Mouse (Mus musculus) cerebellum, adult 2 months (tissue): ENCODE data around the gene Kctd21. TPM values are rescaled to one million over a fixed set of nuclear protein-coding genes. Genes with fewer than 3 reads are reported as not detected.

Experiments
- DNase-seq, 2 experiments: peaks; one replicate each; pipeline ENCODE4 v3.0.0; 2021
- H3K27ac ChIP-seq: fragments of 200-500 bp; 2 replicates; pipeline ENCODE4 v1.5.1; 2012; ENCODE audit warnings: low read length, control low read depth, inconsistent platforms; ENCODE audit not compliant: insufficient read depth
- H3K27me3 ChIP-seq: fragments of 200-500 bp; 2 replicates; pipeline ENCODE4 v1.6.1; 2012; ENCODE audit warnings: inconsistent platforms, mild to moderate bottlenecking, low read length, moderate library complexity; ENCODE audit not compliant: control insufficient read depth, insufficient read depth
- H3K4me1 ChIP-seq: fragments of 200-500 bp; 2 replicates; pipeline ENCODE4 v1.6.1; 2011; ENCODE audit warnings: low read length; ENCODE audit not compliant: control insufficient read depth, insufficient read depth
- H3K4me3 ChIP-seq: fragments of 200-500 bp; replicated peaks from 2 replicates; pipeline ENCODE3; 2011; ENCODE audit warnings: mild to moderate bottlenecking, low read depth, low read length, control low read depth; ENCODE audit not compliant: insufficient read depth
- CTCF ChIP-seq: fragments of 200-500 bp; IDR thresholded peaks from 2 replicates; pipeline ENCODE4 v1.5.1; 2011; ENCODE audit warnings: low read depth, mild to moderate bottlenecking, control low read depth, low read length, moderate library complexity, borderline replicate concordance; ENCODE audit not compliant: insufficient read depth
- POLR2A ChIP-seq: fragments of 200-500 bp; IDR thresholded peaks from 2 replicates; pipeline ENCODE4 v1.6.1; 2011; ENCODE audit warnings: low read length, control low read depth, borderline replicate concordance; ENCODE audit not compliant: insufficient read depth
- WGBS: fragments of 180-500 bp; shearing (Covaris S2); methylation state at CpG from one replicate; pipeline ENCODE4 v1.1.7; 2018; 5-methylcytosine and 5-hydroxymethylcytosine counted together
- polyA plus RNA-seq: library from polyadenylated mRNA; depleted of rRNA; stranded (reverse); fragments of >200 nt; gene quantifications from 2 replicates; pipeline ENCODE4 v1.2.3, GENCODE M21; 2012

Gene Kctd21
- polyA plus RNA-seq, 1 experiment: 18.4 TPM

DNA sequence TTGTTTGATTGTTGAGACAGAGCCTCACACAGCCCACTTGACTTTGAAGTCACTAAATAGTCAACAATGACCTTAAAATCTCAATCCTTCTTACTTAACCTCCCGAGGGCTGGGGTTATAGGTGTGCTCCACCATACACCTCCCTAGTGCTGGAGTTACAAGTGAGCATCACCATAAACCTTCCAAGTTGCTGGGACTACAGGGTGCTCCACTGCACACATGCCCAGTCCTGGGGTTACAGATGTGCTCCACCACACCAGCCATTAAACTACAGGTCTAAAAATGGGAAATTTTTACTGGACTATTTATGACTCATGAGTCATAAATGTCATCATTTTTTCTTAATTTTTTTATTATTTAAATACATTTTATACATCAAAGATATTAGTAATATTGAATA, 33.8 kb downstream of the Kctd21 start:
- TF ChIP-seq CTCF (no peak), POLR2A (no peak)
- no peaks in the 10 kb centered on the region for H3K27me3 ChIP-seq
- no peak for DNase-seq
- H3K27ac ChIP-seq: no peak overlapping the region
- no peak overlapping the region for H3K4me3 ChIP-seq
- WGBS: 71% methylated on average over 1 of the region's 1 CpGs
- no peaks in the 10 kb centered on the region for H3K4me1 ChIP-seq

DNA sequence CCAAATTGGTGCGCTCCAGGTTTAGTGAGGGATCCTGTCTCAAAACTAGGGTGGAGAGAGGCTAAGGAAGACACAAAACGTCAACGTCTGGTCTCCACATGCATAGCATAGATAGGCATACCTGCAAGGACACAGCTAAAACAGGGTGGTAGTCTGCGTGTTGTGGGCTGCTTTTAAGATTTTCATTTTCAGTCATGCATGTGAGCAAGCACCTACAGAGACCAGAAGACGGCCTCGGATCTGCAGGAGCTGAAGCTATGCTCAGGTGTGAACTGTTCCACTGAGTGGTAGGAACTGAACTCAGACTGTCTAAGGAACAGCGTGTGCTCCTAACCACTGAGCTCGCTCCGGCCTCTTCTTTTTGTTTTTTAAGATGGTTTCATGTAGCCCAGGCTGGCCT, 43.0 kb downstream of the Kctd21 start:
- Histone ChIP-seq H3K27ac (no peak overlapping the region), H3K27me3 (no peaks in the 10 kb centered on the region), H3K4me3 (no peak overlapping the region), H3K4me1 (no peaks in the 10 kb centered on the region)
- WGBS: 93% methylated on average over 9 of the region's 9 CpGs
- TF ChIP-seq CTCF (no peak), POLR2A (no peak)
- DNase-seq: no peak

DNA sequence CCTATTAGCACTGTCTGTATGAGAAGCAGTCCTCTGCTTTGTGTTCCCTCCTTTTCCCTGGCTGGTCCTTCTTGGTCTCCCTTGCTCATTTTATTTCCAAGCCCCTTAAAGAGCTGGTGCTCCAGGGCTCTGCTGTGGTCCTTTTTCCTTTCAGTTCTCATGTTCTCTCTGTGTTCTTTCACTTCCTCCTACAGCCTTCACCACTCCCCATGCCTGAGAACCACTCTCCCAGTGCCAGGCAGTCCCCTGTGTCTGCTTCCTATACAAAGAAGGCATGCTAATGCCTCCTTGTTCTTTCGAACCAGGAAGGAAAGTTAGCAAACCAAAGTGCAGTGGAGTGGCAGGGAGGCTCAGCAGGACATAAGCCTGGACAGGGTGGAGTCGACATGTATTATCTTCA, 43.8 kb downstream of the Kctd21 start:
- Histone ChIP-seq H3K27me3 (no peaks in the 10 kb centered on the region), H3K4me3 (no peak overlapping the region), H3K4me1 (no peaks in the 10 kb centered on the region), H3K27ac (no peak overlapping the region)
- DNase-seq: no peak
- no peak for TF ChIP-seq POLR2A
- TF ChIP-seq CTCF: no peak
- 41% methylated on average over 2 of the region's 2 CpGs for WGBS

- no peaks in the 10 kb centered on the region for H3K27me3 ChIP-seq
- TF ChIP-seq CTCF (no peak), POLR2A (no peak)
- H3K27ac ChIP-seq: no peak overlapping the region
- no peaks in the 10 kb centered on the region for H3K4me1 ChIP-seq
- 90% methylated on average over 5 of the region's 5 CpGs for WGBS
- no peak overlapping the region for H3K4me3 ChIP-seq
- DNase-seq: no peak
Measured at GRCm38 (mm10) chr7:97379304-97379703, 47.2 kb downstream of the Kctd21 start.

- DNase-seq: no peak
- Histone ChIP-seq H3K27ac (no peak overlapping the region), H3K4me3 (no peak overlapping the region), H3K4me1 (no peaks in the 10 kb centered on the region), H3K27me3 (no peaks in the 10 kb centered on the region)
- WGBS: 93% methylated on average over 5 of the region's 5 CpGs
- TF ChIP-seq CTCF (no peak), POLR2A (no peak)
Measured at GRCm38 (mm10) chr7:97380500-97381123, 48.5 kb downstream of the Kctd21 start.

GRCm38 (mm10) chr7:97382661-97383060, 50.5 kb downstream of the Kctd21 start:
- 96% methylated on average over 8 of the region's 8 CpGs for WGBS
- no peak for TF ChIP-seq CTCF
- TF ChIP-seq POLR2A: no peak
- no peak for DNase-seq
- Histone ChIP-seq H3K4me3 (no peak overlapping the region), H3K27me3 (no peaks in the 10 kb centered on the region), H3K27ac (no peak overlapping the region), H3K4me1 (peaks cover 13% of the 10 kb centered on the region)

- TF ChIP-seq POLR2A: no peak
- TF ChIP-seq CTCF: no peak
- Histone ChIP-seq H3K27me3 (no peaks in the 10 kb centered on the region), H3K27ac (no peak overlapping the region), H3K4me3 (no peak overlapping the region), H3K4me1 (peaks cover 21% of the 10 kb centered on the region)
- 95% methylated on average over 10 of the region's 10 CpGs for WGBS
- peak in 1 of 2 experiments; percentile 3 for DNase-seq
Measured at GRCm38 (mm10) chr7:97383496-97384132, 51.5 kb downstream of the Kctd21 start.

- peak in 1 of 2 experiments; percentile 14 for DNase-seq
- peak overlapping the region; percentile 58 for H3K27ac ChIP-seq
- H3K4me3 ChIP-seq: no peak overlapping the region
- no peaks in the 10 kb centered on the region for H3K27me3 ChIP-seq
- 60% methylated on average over 7 of the region's 7 CpGs for WGBS
- H3K4me1 ChIP-seq: peaks cover 24% of the 10 kb centered on the region
- TF ChIP-seq CTCF: no peak
- no peak for TF ChIP-seq POLR2A
Measured at GRCm38 (mm10) chr7:97386106-97386805, 54.1 kb downstream of the Kctd21 start.
